Mouse (Mus musculus) midbrain, embryonic 14.5 days (tissue): ENCODE measurements around the gene Kdm2a. TPM values are rescaled to one million over a fixed set of nuclear protein-coding genes. Genes with fewer than 3 reads are reported as not detected.

Experiments used
- ATAC-seq: fragments of 200-750 bp; cut with Nextera tagmentation; 2 replicates; pipeline ENCODE4 v1.8.0; 2017; ENCODE audit warnings: moderate number of reproducible peaks, moderate library complexity; ENCODE audit not compliant: low FRiP score, low TSS enrichment
- DNase-seq: peaks from one replicate; pipeline ENCODE4 v3.0.0-alpha.2; 2015
- H3K27ac ChIP-seq: fragments of 300-500 bp; sonication (generic); replicated peaks from 2 replicates; pipeline ENCODE4 v1.5.1; 2014; ENCODE audit warnings: mild to moderate bottlenecking, low read depth, low read length, moderate library complexity
- H3K27me3 ChIP-seq: fragments of 300-500 bp; sonication (generic); 2 replicates; pipeline ENCODE4 v1.6.1; 2014; ENCODE audit warnings: low read length, control low read depth, mixed read lengths; ENCODE audit not compliant: control insufficient read depth, insufficient read depth
- H3K36me3 ChIP-seq: fragments of 300-500 bp; sonication (generic); 2 replicates; pipeline ENCODE4 v1.6.1; 2014; ENCODE audit warnings: low read length, control low read depth; ENCODE audit not compliant: control insufficient read depth, insufficient read depth
- H3K4me1 ChIP-seq: fragments of 300-500 bp; sonication (generic); 2 replicates; pipeline ENCODE4 v1.6.1; 2014; ENCODE audit warnings: mild to moderate bottlenecking, antibody characterized with exemption, low read length, control low read depth; ENCODE audit not compliant: control insufficient read depth, insufficient read depth
- H3K4me2 ChIP-seq: fragments of 300-500 bp; sonication (generic); 2 replicates; pipeline ENCODE4 v1.6.1; 2014; ENCODE audit warnings: mild to moderate bottlenecking, low read length, moderate library complexity
- H3K4me3 ChIP-seq: fragments of 300-500 bp; sonication (generic); replicated peaks from 2 replicates; pipeline ENCODE4 v1.5.1; 2014; ENCODE audit warnings: low read depth, low read length
- H3K9ac ChIP-seq: fragments of 300-500 bp; sonication (generic); replicated peaks from 2 replicates; pipeline ENCODE4 v1.6.1; 2014; ENCODE audit warnings: mild to moderate bottlenecking, low read length, moderate library complexity
- H3K9me3 ChIP-seq: fragments of 300-500 bp; sonication (generic); 2 replicates; pipeline ENCODE4 v1.6.1; 2016; ENCODE audit warnings: low read length, control low read depth, mixed read lengths; ENCODE audit not compliant: control insufficient read depth
- WGBS: fragments of 180-500 bp; shearing (Covaris S2); extraction: QIAGEN DNeasy Blood & Tissue Kit; methylation state at CpG from one replicate; pipeline ENCODE4 v1.1.7; 2014; 5-methylcytosine and 5-hydroxymethylcytosine counted together
- polyA plus RNA-seq: library from polyadenylated mRNA; unstranded; fragments of >200 nt; fragmentation: Nextera tagmentation; extraction: Ambion mirVana; gene quantifications from 2 replicates; pipeline ENCODE4 v1.2.1, GENCODE M21; 2014

Gene Kdm2a
- polyA plus RNA-seq, 1 experiment from 2014 or later = 43.9 TPM

GRCm38 (mm10) chr19:4309302-4309701 is 88.8 kb downstream of the Kdm2a start:
- Histone ChIP-seq H3K9me3 (no peaks in the 10 kb centered on the region), H3K4me1 (peaks cover 20% of the 10 kb centered on the region), H3K4me2 (no peak overlapping the region), H3K27me3 (no peaks in the 10 kb centered on the region), H3K27ac (no peak overlapping the region), H3K4me3 (no peak overlapping the region), H3K36me3 (peaks cover 8% of the 10 kb centered on the region; the same call in 1 of the 2 replicates), H3K9ac (no peak overlapping the region)
- ATAC-seq = no peak
- WGBS = 94% methylated on average over 4 of the region's 4 CpGs
- no peak for DNase-seq

GRCm38 (mm10) chr19:4306190-4306577 is 91.9 kb downstream of the Kdm2a start, which contains the start of gene Grk2:
Gene Grk2 (minus strand): TSS chr19:4306222.
- H3K36me3 ChIP-seq = no peaks in the 10 kb centered on the region
- no peaks in the 10 kb centered on the region for H3K27me3 ChIP-seq
- H3K4me3 ChIP-seq = peak within 1 kb of the TSS; percentile 93
- H3K9ac ChIP-seq = peak within 1 kb of the TSS; percentile 98
- H3K4me1 ChIP-seq = peaks cover 51% of the 10 kb centered on the region
- ATAC-seq = peak; percentile 81
- no peaks in the 10 kb centered on the region for H3K9me3 ChIP-seq
- DNase-seq = peak; percentile 89
- peak within 1 kb of the TSS; percentile 91 for H3K27ac ChIP-seq
- peak within 1 kb of the TSS; percentile 88 for H3K4me2 ChIP-seq
- under 1% methylated on average over 28 of the region's 46 CpGs for WGBS

- DNase-seq (peak; percentile 82), ATAC-seq (peak; percentile 69)
- H3K4me3 ChIP-seq = peak overlapping the region; percentile 93
- H3K4me1 ChIP-seq = peaks cover 56% of the 10 kb centered on the region
- peak overlapping the region; percentile 91 for H3K27ac ChIP-seq
- peak overlapping the region; percentile 98 for H3K9ac ChIP-seq
- H3K4me2 ChIP-seq = peak overlapping the region; percentile 88
- H3K27me3 ChIP-seq = no peaks in the 10 kb centered on the region
- H3K9me3 ChIP-seq = no peaks in the 10 kb centered on the region
- H3K36me3 ChIP-seq = no peaks in the 10 kb centered on the region
- WGBS = under 1% methylated on average over 60 of the region's 68 CpGs
Measured at GRCm38 (mm10) chr19:4305491-4306189, 92.4 kb downstream of the Kdm2a start.

- Histone ChIP-seq H3K27ac (no peak overlapping the region), H3K4me3 (peak overlapping the region; percentile 93), H3K4me2 (peak overlapping the region; percentile 88), H3K9ac (peak overlapping the region; percentile 98; the same call in 1 of the 2 replicates), H3K9me3 (no peaks in the 10 kb centered on the region), H3K36me3 (no peaks in the 10 kb centered on the region), H3K4me1 (peaks cover 56% of the 10 kb centered on the region), H3K27me3 (no peaks in the 10 kb centered on the region)
- DNase-seq (no peak), ATAC-seq (no peak)
- 48% methylated on average over 4 of the region's 4 CpGs for WGBS
Measured at GRCm38 (mm10) chr19:4304871-4305321, 93.2 kb downstream of the Kdm2a start.

GRCm38 (mm10) chr19:4304251-4304821 is 93.7 kb downstream of the Kdm2a start:
- Histone ChIP-seq H3K36me3 (no peaks in the 10 kb centered on the region), H3K4me1 (peaks cover 56% of the 10 kb centered on the region), H3K4me2 (peak overlapping the region; percentile 88)

GRCm38 (mm10) chr19:4303640-4303995 is 94.5 kb downstream of the Kdm2a start:
- Histone ChIP-seq H3K4me1 (peaks cover 56% of the 10 kb centered on the region), H3K27ac (no peak overlapping the region), H3K9ac (no peak overlapping the region), H3K4me2 (peak overlapping the region; percentile 88), H3K36me3 (no peaks in the 10 kb centered on the region), H3K27me3 (no peaks in the 10 kb centered on the region), H3K9me3 (no peaks in the 10 kb centered on the region), H3K4me3 (no peak overlapping the region)
- DNase-seq (no peak), ATAC-seq (no peak)
- 92% methylated on average over 5 of the region's 5 CpGs for WGBS

More at GRCm38 (mm10) chr19:4304251-4304821, 93.7 kb downstream of the Kdm2a start:
- Histone ChIP-seq H3K27me3 (no peaks in the 10 kb centered on the region), H3K9ac (peak overlapping the region; percentile 20; the same call in 1 of the 2 replicates), H3K9me3 (no peaks in the 10 kb centered on the region), H3K27ac (no peak overlapping the region), H3K4me3 (peak overlapping the region; percentile 93)
- no peak for ATAC-seq
- WGBS = 80% methylated on average over 5 of the region's 5 CpGs
- DNase-seq = no peak

- Histone ChIP-seq H3K4me1 (peaks cover 56% of the 10 kb centered on the region), H3K9me3 (no peaks in the 10 kb centered on the region), H3K4me3 (no peak overlapping the region), H3K9ac (peak overlapping the region; percentile 37; the same call in 1 of the 2 replicates), H3K27ac (peak overlapping the region; percentile 65; the same call in 1 of the 2 replicates), H3K27me3 (no peaks in the 10 kb centered on the region), H3K36me3 (no peaks in the 10 kb centered on the region), H3K4me2 (peak overlapping the region; percentile 88)
- no peak for ATAC-seq
- DNase-seq = peak; percentile 26
- 79% methylated on average over 7 of the region's 7 CpGs for WGBS
Measured at GRCm38 (mm10) chr19:4302936-4303639, 95.0 kb downstream of the Kdm2a start.

GRCm38 (mm10) chr19:4301735-4302651 is 96.1 kb downstream of the Kdm2a start:
- Histone ChIP-seq H3K9me3 (no peaks in the 10 kb centered on the region), H3K4me1 (peaks cover 54% of the 10 kb centered on the region), H3K9ac (peak overlapping the region; percentile 37), H3K27ac (peak overlapping the region; percentile 65), H3K4me3 (0 out of 2 replicates have a peak overlapping the region, but pooled peaks have one; percentile 5), H3K27me3 (no peaks in the 10 kb centered on the region), H3K36me3 (no peaks in the 10 kb centered on the region), H3K4me2 (peak overlapping the region; percentile 33)
- 31% methylated on average over 21 of the region's 21 CpGs for WGBS
- DNase-seq (peak; percentile 49), ATAC-seq (no peak)
